Mouse (Mus musculus): ENCODE results near the gene Azi2. TPM values are rescaled to one million over a fixed set of nuclear protein-coding genes. Genes with fewer than 3 reads are reported as not detected.

The Azi2 gene
- total RNA-seq (2021) (10 to 100 TPM; 62.2 to 73.7 TPM), polyA plus RNA-seq (2012; rRNA removed) (22.7 and 40.9 TPM in 2 replicates)
- long read RNA-seq, transcript Azi2-201 (8 exons, 3,396 nt): major isoform, 16 of 67 reads
- long read RNA-seq, partial matches to known transcripts: 3 of 67 reads
- long read RNA-seq, other reads (novel, unspliced or antisense): 47 of 67 reads

DNA sequence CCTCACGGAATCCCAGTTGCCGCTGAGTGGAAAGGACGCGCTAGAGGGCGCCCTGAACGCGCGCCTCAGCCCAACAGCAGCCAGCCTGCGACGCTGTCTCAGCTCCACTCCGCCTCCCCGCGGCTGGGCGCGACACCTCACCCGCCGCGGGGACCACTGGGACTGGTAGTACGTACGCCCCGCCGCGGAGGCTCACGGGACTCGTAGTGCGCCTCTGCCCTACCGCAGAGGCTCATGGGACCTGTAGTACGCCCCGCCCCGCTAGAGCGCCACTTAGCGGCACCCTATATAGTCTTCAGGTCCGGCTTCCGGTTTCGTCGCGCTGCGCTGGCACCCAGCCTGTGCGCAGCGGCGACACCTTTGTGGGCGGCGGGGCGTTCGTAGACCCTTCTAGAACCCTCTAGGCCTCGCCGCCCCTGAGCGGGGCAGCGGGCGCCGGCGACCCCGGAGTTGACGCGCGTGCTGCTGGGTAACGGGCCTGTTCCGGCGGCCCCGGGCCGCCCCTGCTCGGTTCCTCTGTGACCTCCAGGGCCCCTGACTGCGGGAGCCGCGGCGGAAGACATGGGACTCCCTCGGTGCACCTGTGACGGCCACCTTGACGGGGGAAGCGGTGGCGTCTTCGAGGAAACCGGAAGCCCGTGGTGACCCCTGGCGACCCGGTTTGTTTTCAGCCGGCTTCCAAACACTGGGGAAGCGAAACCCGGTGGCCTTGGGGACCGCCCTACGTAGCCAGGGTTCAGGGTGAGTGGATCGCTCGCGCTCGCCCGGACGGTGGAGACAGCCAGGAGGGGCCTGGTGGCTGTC, at the start of gene Azi2:
Gene Azi2 (plus strand): TSS at position 282 of the 804 bp plus-strand sequence.
- intact Hi-C loops (cut with DNase I): loop anchor here (2.0 kb wide), 1 partner anchor 108 kb away; no protein-coding TSS in a partner anchor
- H3K4me1 ChIP-seq (ENCODE audit: control insufficient read depth, insufficient read depth, low read length): peaks cover 7% of the 10 kb centered on the region
- WGBS: under 1% methylated on average over 87 of the region's 87 CpGs

DNA sequence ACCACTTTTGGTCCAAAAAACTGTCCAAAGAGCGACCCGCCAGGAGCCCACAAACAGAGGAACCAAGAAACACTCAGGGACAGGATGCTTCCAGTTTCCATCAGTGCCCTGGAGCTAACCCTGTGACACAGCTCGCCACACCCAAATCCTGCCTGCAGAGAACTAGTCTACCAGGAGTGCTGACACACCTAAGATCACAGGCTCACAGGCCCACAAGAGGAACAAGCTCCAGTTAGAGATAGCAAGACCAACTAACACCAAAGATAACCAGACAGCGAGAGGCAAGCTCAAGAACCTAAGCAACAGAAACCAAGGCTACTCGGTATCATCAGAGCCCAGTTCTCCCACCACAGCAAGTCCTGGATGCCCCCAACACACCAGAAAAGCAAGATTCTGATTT, 43.7 kb upstream of the Azi2 start:
- DNase-seq: no peak

More for the DNA sequence above, at the start of gene Azi2:
- Histone ChIP-seq H3K27ac (peak within 1 kb of the TSS; percentile 100), H3K36me3 (ENCODE audit: control insufficient read depth, insufficient read depth, low read length) (peaks cover 19% of the 10 kb centered on the region), H3K4me3 (peak within 1 kb of the TSS; percentile 92), H3K9ac (ENCODE audit: low read depth, low read length) (peak within 1 kb of the TSS; percentile 89), H3K27me3 (ENCODE audit: control insufficient read depth, insufficient read depth, low read length) (no peaks in the 10 kb centered on the region), H3K79me2 (replicated peaks; ENCODE audit: control insufficient read depth, insufficient read depth, low read length) (peaks cover 3% of the 10 kb centered on the region; the same call in 1 of the 2 replicates)
- DNase-seq: peak; percentile 99
- TF ChIP-seq CTCF (IDR thresholded peaks at IDR 0.05): peak; percentile 90
- 0 out of 2 replicates have a peak, but pooled peaks have one; percentile 35 for TF ChIP-seq EP300 (IDR thresholded peaks at IDR 0.05; ENCODE audit: insufficient read depth, low read depth, low read length)
- TF ChIP-seq POLR2A (IDR thresholded peaks at IDR 0.05; ENCODE audit: insufficient read depth, low read depth, low read length): peak; percentile 68

DNA sequence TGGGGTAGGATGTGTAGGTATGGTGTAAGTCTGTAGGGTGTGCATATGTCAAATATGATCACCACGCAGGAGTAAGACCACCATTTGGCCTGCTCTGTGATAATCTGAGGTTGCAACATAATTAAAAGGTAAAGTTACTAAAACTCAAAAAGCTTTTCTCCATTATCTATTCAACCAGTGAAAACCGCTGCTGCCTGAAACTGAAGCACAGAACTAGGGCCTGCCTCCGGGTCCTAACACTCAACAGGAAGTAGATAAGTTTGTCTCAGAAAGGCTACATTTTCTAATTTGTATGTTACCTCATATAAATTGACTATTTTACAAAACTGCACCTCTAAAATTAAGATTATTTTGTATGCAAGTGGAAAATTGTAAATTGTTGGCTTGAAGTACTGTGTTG, 38.8 kb upstream of the Azi2 start:
- H3K27ac ChIP-seq: no peak overlapping the region
- no peak for TF ChIP-seq EP300 (IDR thresholded peaks at IDR 0.05; ENCODE audit: insufficient read depth, low read depth, low read length)
- no peak for TF ChIP-seq POLR2A (IDR thresholded peaks at IDR 0.05; ENCODE audit: insufficient read depth, low read depth, low read length)
- no peak for TF ChIP-seq CTCF (IDR thresholded peaks at IDR 0.05)
- H3K4me3 ChIP-seq: no peak overlapping the region
- WGBS: 63% methylated on average over 3 of the region's 3 CpGs
- no peak overlapping the region for H3K9ac ChIP-seq (ENCODE audit: low read depth, low read length)
- H3K79me2 ChIP-seq (replicated peaks; ENCODE audit: control insufficient read depth, insufficient read depth, low read length): no peaks in the 10 kb centered on the region
- no peaks in the 10 kb centered on the region for H3K27me3 ChIP-seq (ENCODE audit: control insufficient read depth, insufficient read depth, low read length)
- no peak for DNase-seq
- intact Hi-C loops (cut with DNase I): no loop called here
- H3K36me3 ChIP-seq (ENCODE audit: control insufficient read depth, insufficient read depth, low read length): no peaks in the 10 kb centered on the region
- no peaks in the 10 kb centered on the region for H3K4me1 ChIP-seq (ENCODE audit: control insufficient read depth, insufficient read depth, low read length)

More for the DNA sequence above, 43.7 kb upstream of the Azi2 start:
- intact Hi-C loops (cut with DNase I): no loop called here
- 77% methylated on average over 5 of the region's 5 CpGs for WGBS
- H3K36me3 ChIP-seq (ENCODE audit: control insufficient read depth, insufficient read depth, low read length): no peaks in the 10 kb centered on the region
- H3K27me3 ChIP-seq (ENCODE audit: control insufficient read depth, insufficient read depth, low read length): no peaks in the 10 kb centered on the region
- no peak overlapping the region for H3K4me3 ChIP-seq
- no peaks in the 10 kb centered on the region for H3K79me2 ChIP-seq (replicated peaks; ENCODE audit: control insufficient read depth, insufficient read depth, low read length)
- H3K27ac ChIP-seq: no peak overlapping the region
- TF ChIP-seq CTCF (IDR thresholded peaks at IDR 0.05) (no peak), EP300 (IDR thresholded peaks at IDR 0.05; ENCODE audit: insufficient read depth, low read depth, low read length) (no peak), POLR2A (IDR thresholded peaks at IDR 0.05; ENCODE audit: insufficient read depth, low read depth, low read length) (no peak)
- H3K4me1 ChIP-seq (ENCODE audit: control insufficient read depth, insufficient read depth, low read length): no peaks in the 10 kb centered on the region
- no peak overlapping the region for H3K9ac ChIP-seq (ENCODE audit: low read depth, low read length)

DNA sequence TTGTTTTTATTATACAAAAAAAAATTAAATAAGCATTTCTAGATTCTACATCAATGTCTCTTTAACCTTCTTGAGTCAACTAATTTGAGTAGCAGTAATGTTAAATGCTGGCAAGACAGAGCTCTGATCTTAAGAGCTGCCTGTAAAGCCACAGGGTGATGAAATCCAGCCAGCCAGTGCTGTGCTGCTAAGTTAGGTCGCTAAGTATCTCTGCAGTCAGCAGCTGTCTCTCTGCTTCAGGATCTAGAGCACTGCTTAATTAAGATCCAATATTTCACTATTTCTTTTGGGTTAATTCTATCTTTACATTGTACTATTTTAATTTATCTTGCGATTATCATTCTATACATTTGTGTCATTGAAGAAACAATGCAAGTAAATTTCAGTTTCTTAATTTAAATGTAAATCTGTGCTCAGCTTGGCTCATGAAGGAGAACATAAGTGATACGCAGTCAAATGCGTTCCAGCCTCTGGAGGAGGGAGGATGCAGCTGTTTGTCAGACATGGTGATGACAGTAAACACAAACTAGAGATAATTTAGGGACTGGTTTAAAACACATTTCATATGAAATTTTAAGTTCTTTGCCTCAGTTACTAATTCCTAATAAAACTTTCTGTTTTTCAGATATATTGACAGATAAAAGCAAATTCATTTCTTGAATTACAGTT, 36.9 kb upstream of the Azi2 start:
- DNase-seq: no peak
- TF ChIP-seq EP300 (IDR thresholded peaks at IDR 0.05; ENCODE audit: insufficient read depth, low read depth, low read length): no peak
- H3K4me3 ChIP-seq: no peak overlapping the region
- no peak overlapping the region for H3K27ac ChIP-seq
- intact Hi-C loops (cut with DNase I): no loop called here
- no peak overlapping the region for H3K9ac ChIP-seq (ENCODE audit: low read depth, low read length)
- H3K36me3 ChIP-seq (ENCODE audit: control insufficient read depth, insufficient read depth, low read length): no peaks in the 10 kb centered on the region
- no peaks in the 10 kb centered on the region for H3K79me2 ChIP-seq (replicated peaks; ENCODE audit: control insufficient read depth, insufficient read depth, low read length)
- H3K4me1 ChIP-seq (ENCODE audit: control insufficient read depth, insufficient read depth, low read length): no peaks in the 10 kb centered on the region
- WGBS: 64% methylated on average over 4 of the region's 4 CpGs
- H3K27me3 ChIP-seq (ENCODE audit: control insufficient read depth, insufficient read depth, low read length): no peaks in the 10 kb centered on the region

DNA sequence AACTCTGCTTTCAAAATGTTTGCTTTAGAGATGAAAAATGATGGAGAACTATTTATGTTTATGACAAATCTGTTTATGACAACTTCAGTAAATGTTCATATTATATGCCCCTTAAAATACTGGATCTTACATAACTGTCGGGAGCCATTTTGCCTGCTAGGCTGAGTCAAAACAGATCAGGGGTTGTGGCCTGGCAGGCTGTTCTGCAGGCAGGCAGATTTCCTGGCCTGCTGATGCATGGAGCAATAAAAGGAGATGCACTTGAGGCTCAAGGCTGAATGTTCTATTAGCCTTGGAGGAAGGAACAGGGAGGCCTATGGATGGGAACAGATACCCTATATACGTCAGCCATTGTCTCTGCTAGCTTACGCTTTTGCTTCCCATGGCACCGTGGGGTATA, 36.4 kb upstream of the Azi2 start:
- Histone ChIP-seq H3K27me3 (ENCODE audit: control insufficient read depth, insufficient read depth, low read length) (no peaks in the 10 kb centered on the region), H3K9ac (ENCODE audit: low read depth, low read length) (no peak overlapping the region), H3K79me2 (replicated peaks; ENCODE audit: control insufficient read depth, insufficient read depth, low read length) (no peaks in the 10 kb centered on the region), H3K27ac (no peak overlapping the region), H3K36me3 (ENCODE audit: control insufficient read depth, insufficient read depth, low read length) (no peaks in the 10 kb centered on the region), H3K4me3 (no peak overlapping the region), H3K4me1 (ENCODE audit: control insufficient read depth, insufficient read depth, low read length) (no peaks in the 10 kb centered on the region)
- intact Hi-C loops (cut with DNase I): no loop called here
- DNase-seq: no peak
- 91% methylated on average over 4 of the region's 4 CpGs for WGBS
- TF ChIP-seq EP300 (IDR thresholded peaks at IDR 0.05; ENCODE audit: insufficient read depth, low read depth, low read length) (no peak), POLR2A (IDR thresholded peaks at IDR 0.05; ENCODE audit: insufficient read depth, low read depth, low read length) (no peak), CTCF (IDR thresholded peaks at IDR 0.05) (no peak)
